Mouse (Mus musculus): ENCODE data around the gene Got1.
A peak's percentile ranks its signal among the peaks of the same experiment; 100 is the strongest.
"Not testable (repeated sequence)": the region's sequence is repeated elsewhere in the genome, so short reads cannot be mapped to it uniquely, and the experiment has no call there.

Got1 gene

DNA sequence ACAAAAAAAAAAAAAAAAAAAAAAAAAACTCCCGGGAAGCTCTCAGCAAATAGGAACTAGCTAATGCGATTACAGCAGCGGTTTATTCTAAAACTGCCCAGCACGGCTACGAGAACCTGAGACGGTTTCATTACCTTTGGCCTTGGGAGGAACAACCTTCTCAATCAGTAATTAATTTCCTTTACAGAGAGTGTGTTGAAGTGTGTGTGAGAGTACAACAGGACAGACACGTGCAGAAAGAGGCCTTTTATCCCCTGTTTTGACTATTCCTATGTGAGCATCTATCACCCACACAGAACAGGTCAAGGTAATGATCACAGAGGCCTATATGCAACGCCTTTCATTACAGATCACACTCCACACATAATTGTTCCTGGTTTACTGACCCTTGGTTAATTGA is 3.0 kb downstream of the Got1 start:
- peak; percentile 16 for DNase-seq (ENCODE audit: low spot score)

- no peak for DNase-seq (ENCODE audit: low spot score)
These were observed 4.0 kb downstream of the Got1 start for GRCm38 (mm10) chr19:43520402-43520801.

DNA sequence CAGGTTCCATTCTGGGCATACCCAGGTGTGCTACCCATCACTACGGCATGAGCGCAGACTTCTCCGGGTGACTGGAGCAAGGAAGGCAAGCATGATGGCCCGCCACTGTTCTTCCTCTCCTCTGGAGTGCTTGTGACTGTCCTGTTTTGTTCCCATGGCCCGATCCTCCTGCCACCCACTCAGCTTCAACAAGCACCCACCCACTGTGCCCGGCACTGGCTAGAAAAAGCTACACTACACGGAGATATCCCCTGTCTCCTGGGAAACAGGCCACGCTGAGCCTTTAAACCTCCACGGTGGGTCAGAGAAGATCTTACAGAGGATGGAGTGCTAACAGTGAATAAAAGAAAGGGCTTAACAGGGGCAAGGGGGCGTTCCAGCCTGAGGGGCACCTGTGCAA is 5.2 kb downstream of the Got1 start:
- no peak for DNase-seq (ENCODE audit: low spot score)

- no peak for DNase-seq (ENCODE audit: low spot score)
These were observed 6.1 kb downstream of the Got1 start for GRCm38 (mm10) chr19:43518261-43518660.

GRCm38 (mm10) chr19:43517808-43518207 is 6.6 kb downstream of the Got1 start:
- DNase-seq (ENCODE audit: low spot score): no peak

DNA sequence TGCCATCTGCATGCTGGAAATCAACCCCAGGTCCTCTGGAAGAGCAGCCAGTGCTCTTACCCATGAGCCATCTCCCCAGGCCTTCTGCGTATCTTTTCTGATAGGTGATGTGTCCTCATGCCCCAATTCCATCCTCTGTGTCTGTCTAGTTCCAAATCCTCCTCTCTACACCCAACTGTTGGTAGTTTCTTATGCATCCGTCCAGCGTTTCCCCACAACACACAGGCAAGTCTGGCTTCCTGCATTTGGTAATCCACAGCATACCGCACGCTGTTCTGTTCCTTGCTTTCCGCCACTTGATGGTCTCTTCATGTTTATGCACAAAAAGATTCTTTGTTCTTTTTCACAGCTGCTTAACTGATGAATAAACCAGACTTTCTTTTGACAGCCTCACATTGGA is 7.1 kb downstream of the Got1 start:
- no peak for DNase-seq (ENCODE audit: low spot score)

DNA sequence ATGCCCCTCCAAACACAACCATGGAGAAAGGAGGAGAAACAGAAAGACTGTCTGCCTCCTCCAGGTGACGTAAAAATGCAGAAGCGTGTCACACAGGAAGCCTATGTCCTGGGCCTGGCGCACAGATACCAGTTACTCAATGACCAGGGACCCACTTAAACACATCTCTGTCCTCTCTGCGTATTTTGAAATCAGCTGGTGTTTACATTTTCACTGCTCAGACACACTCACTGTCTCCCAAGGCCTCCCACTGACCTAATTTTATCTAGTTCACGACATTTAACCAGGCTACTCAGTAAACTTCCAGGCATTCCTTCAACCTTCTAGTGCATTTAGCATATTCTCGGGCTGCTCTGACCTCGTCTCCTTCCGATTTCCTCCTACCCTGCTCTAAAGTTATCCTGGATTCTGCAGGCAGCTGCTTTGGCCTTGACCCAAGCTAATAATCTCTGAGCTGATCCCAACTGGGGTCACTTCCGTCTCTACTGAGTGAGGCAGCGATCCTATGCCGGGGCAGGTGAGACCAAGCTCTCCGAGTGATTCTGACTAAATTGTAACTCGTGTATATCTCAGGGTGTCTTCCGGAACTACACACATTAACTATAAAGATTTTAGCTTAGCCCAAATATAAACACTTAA is 7.9 kb downstream of the Got1 start:
- no peak for DNase-seq (ENCODE audit: low spot score)

- DNase-seq (ENCODE audit: low spot score): no peak
These were observed 8.6 kb downstream of the Got1 start for GRCm38 (mm10) chr19:43515668-43516396.

- no peak for DNase-seq (ENCODE audit: low spot score)
These were observed 10.5 kb downstream of the Got1 start for GRCm38 (mm10) chr19:43513874-43514273.

GRCm38 (mm10) chr19:43511621-43512620 is 12.5 kb downstream of the Got1 start:
- no peak for DNase-seq (ENCODE audit: low spot score)

DNA sequence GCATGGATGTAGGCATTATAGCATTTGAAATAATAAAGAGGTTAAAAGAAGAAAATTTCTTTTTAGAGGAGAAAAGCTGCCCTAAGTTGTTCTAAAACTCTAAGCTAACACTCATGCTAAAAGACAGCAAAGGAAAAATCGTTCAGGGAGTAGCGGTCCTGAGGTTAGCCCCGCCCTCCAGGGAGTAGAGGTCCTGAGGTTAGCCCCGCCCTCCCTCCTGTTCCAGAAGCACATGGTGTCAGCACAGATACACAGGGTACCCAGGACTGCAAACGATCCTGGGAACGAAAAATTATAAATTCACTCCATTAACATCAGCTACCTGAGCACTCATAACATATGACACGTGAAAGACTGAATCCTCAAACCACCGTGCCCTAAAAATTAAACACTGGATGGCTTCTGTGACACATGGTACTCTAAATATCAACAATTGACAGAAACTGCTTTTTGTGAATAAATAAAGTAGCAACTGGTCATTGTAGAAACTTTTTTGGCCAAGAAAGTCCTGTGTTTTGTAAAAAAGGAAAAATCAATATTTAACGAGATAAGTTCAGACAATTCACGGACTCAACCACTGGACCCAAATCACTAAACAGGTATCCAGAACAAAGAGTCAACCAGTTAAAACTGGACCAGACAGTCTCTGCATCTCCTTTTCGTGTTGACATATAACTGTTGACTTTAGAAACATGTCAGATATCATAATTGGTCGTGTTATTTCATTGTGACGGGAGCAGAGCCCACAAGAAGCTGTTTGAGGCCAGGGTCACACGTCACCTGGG is 13.8 kb downstream of the Got1 start:
- no peak for DNase-seq (ENCODE audit: low spot score)

GRCm38 (mm10) chr19:43505441-43505840 is 19.0 kb downstream of the Got1 start:
- DNase-seq (ENCODE audit: low spot score): no peak

DNA sequence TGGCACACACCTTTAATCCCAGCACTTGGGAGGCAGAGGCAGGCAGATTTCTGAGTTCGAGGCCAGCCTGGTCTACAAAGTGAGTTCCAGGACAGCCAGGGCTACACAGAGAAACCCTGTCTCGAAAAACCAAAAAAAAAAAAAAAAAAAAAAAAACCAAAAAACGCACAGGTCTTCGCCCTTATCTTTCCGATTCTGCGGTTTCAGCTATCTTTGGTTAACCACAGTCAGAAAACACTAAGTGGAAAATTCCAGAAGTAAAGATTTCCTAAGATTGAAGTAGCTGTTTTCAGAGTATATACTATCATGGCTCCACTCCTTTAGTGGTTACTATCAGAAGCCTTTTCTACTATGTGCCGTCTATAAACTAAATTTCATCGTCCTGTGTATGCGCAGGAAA is 20.8 kb downstream of the Got1 start:
- DNase-seq (ENCODE audit: low spot score): not testable (repeated sequence)

GRCm38 (mm10) chr19:43502630-43503029 is 21.8 kb downstream of the Got1 start:
- no peak for DNase-seq (ENCODE audit: low spot score)

- DNase-seq (ENCODE audit: low spot score): no peak
These were observed 25.5 kb downstream of the Got1 start for GRCm38 (mm10) chr19:43498874-43499273.

DNA sequence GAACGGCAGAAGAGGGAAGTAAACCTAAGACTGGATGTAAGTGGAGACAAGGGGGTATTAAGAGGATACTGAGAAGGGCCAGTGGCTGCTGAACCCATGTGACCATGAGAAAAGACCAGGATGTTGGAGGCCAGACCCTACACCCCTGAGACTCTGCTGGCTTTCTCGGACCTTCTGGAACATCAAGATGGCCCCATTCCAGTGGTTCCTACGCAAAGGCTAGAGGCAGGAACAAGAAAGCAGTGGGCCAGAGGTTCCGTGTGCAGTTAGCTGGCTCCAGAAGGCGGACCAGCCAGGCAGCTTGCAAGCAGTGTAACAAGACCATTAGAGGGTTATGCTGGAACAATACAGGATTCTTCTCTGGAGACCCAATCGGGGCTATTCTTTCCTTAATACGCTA is 27.0 kb downstream of the Got1 start:
- DNase-seq (ENCODE audit: low spot score): no peak

DNA sequence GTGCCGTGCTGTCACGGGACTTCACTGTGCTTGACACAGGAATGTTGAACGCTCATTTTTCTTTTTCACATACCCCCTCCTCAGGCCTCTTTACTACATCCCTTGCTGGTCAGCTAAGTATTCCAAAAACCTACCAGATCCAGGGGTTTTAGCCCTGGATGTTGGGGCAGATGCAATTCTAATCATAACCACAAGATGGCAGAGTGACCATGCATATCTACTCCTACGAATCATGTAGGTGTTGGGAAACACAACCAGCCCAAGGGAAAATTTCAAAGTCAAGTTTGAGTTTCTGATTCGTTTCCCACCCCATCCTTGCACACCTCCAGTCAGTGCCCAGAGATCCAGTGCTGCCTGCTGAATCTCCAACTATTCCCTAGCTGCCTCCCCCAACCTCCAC is 28.6 kb downstream of the Got1 start:
- DNase-seq (ENCODE audit: low spot score): peak; percentile 70

DNA sequence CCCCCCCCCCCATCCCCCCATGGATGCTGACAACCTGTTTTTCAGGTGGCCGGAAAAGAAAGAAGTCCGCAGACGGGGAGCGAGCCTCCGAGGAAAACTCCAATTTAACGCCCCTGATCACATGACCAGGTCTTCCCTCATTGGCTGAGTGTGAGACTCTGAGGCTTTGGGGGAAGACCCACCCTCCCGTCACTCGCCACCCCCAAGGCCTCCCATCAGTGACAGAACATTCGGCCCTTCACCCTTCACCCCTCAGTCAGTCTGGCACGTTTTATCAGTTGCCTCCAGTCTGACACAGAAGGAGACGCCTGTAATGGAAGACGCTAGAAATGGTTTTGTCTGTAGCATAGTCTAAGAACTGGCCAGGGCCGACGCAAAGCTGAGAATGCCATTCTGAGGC is 29.5 kb downstream of the Got1 start:
- no peak for DNase-seq (ENCODE audit: low spot score)

DNA sequence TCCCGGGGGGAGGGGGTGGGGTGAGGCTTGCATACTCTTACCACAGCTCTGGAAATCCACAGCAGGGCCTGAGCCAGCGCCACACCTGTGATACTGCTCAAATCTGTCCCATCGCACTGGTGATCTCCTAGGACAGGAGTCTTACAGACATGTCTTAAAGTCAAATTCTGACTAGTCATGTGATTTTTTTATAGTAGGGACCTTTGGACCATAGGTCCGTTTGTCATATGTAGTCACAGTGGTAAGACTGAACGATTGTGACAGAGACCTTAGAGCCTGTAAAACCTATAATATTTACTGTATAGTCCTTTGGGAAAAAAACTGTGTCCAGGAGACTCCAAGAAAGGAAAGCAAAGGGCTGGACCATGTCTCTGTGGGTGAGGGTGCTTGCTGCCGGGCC is 30.5 kb downstream of the Got1 start:
- DNase-seq (ENCODE audit: low spot score): no peak

GRCm38 (mm10) chr19:43493316-43493715 is 31.1 kb downstream of the Got1 start:
- not testable (repeated sequence) for DNase-seq (ENCODE audit: low spot score)

DNA sequence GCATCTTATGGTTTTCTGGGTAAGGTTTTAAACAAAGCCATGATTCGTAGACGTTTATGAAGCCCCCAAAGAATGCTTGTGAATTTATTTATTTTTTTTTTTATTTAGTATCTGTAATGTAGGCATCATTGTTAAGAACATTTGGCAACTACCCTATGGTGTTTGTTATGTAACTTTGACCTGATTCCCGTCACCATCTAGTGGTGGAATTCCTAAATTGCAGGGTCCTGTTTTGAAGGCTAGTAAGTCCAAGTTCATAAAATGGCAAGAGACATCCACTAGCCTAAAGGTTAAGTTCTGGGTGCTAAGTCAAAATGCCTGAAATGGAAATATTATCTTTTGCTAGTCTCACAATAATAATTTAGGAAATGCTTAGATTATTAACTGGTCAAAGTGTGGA is 37.0 kb downstream of the Got1 start:
- DNase-seq (ENCODE audit: low spot score): peak; percentile 30

- DNase-seq (ENCODE audit: low spot score): no peak
These were observed 43.9 kb downstream of the Got1 start for GRCm38 (mm10) chr19:43480512-43480911.
